Mouse (Mus musculus): Measurements from ENCODE around the gene Ccr9. TPM values are rescaled to one million over a fixed set of nuclear protein-coding genes. Genes with fewer than 3 reads are reported as not detected.

The Ccr9 gene
- not detected for polyA plus RNA-seq (2014; fragmentation: Illumina TruSeq; extraction: RNeasy Lipid Tissue Mini Kit (QIAGEN cat#74804); ENCODE audit: low read depth, low replicate concordance)

DNA sequence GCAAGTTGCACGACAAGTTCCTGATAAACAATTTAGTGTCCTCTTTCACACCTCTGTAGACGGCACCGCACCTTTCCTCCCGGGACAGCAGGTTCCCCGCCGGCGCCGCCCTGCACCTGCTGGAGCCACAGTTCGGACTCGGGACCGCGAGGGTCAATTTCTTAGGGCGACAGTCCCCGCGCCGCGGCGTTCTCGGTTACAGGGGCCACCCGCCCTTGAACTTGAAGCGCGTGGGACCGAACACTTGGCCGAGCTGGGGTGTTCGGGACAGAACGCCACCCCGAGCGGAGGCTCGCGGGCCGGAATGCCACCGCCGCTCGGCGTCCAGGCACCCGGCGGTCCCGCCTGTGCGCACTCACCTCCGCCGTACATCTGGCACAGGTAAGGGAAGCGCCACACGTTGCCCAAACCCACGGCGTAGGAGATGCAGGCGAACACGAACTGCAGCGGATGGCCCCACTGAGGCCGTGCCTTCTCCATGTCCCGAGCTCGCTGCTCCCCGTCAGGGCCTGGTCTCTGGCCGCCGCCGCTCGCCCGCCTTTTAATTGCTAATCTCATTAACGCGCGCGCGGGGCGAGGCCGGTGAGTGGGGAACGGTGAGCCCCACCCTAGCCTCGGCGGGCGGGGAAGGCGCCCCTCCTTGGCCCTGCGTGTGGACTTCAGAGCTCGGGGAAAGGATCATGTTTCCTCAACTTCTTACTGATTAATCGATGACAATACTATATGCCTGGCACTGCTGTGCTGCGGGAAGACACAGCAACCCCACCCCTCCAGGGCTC is at the start of gene Ccr9, which contains the start of gene Slc6a20a:
TSS of gene Ccr9 (plus strand) at position 113 of the 779 bp plus-strand sequence.
TSS of gene Slc6a20a (minus strand) at position 559 of the 779 bp plus-strand sequence.

DNA sequence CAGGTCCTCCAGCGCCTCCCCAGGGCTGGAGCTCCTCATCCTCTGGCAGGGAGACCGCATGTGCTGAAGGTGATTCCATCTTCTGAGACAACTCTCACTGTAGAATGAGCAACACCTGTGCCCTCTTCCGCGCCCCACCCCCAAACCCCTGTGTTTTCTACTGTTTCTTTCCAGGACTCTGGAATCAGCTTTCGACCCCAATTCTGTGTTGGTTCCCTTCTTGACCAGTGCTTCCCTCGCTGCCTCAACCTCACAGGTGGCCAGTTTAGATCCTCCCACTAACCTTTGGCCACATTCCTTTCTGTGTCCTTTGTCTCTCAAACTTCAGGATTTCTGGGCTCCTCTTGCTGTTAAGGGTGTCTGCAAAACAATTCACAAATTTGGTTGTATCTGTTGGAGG is 46.0 kb upstream of the Ccr9 start, which contains the start of gene Slc6a20b:
TSS of gene Slc6a20b (minus strand) at position 285 of the 400 bp plus-strand sequence.

DNA sequence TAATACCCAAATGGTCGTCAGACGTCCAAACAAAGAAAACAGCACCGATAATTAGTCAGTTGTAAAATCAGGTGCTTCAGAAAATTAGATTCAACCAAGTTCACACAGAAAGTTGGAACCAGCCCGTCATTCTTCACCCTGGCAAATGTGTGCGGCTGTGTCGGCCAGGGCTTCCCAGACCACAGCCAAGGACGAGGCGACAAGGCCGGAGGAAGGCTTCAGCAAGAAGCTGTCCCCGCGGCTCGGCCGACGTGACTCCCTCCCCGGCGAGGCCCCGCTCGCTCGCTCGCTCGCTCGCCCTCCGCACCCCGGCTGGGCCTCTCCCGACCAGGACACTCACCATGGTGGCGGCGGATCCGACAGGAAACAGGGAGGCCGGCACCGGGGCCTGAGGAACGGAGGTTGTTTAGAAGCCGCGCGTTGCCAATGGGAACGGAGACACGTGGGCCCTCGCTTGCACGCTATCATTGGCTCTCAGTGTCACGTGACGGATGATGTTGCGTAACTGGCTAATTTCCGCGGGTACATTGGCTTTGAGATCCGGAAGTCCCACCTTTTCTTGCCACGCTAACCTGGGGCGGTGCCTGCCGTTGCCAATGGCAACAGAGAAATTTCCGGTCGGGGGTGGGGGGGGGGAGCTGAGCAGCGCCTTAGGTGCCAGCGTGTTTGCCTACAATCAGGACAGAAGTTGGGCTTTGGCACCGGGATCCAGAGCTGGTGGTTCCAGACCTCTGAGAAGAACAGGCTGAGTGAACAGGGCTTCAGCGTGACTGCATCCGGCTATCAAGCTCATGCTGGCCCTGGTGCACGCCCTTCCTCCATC is 39.2 kb downstream of the Ccr9 start, which contains the start of gene Lztfl1:
TSS of gene Lztfl1 (minus strand) at position 512 of the 823 bp plus-strand sequence.

DNA sequence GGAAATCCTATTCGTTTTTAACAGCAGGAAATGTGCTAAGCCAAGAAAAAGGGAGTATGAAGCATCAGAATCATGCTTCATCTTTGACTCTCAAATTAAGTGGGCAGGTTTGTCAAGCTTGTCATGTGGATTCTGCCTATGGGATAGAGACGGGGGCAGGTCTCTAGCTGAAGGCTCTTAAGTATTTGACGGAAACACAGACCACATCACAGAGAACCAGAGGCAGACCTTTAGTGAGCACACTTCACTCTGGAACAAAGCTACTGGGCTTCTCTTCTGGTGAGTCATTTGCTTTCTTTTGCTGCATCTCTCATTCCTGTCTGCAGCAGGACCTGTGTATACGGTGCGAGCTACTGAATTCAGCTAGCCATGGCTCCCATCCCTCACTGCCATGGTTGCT is 128.0 kb downstream of the Ccr9 start, which contains the start of gene Cxcr6:
TSS of gene Cxcr6 (plus strand) at position 209 of the 400 bp plus-strand sequence.

Other genes starting within 250 kb of the Ccr9 start
- gene Limd1, start 199.7 kb upstream of the Ccr9 start, polyA plus RNA-seq (2014; fragmentation: Illumina TruSeq; extraction: RNeasy Lipid Tissue Mini Kit (QIAGEN cat#74804); ENCODE audit: low read depth, low replicate concordance) = 26.1 TPM
- gene Sacm1l, start 148.7 kb upstream of the Ccr9 start, polyA plus RNA-seq (2014; fragmentation: Illumina TruSeq; extraction: RNeasy Lipid Tissue Mini Kit (QIAGEN cat#74804); ENCODE audit: low read depth, low replicate concordance) = 280 TPM
- 87.2 TPM for gene Slc6a20b, start 45.9 kb upstream of the Ccr9 start, polyA plus RNA-seq (2014; fragmentation: Illumina TruSeq; extraction: RNeasy Lipid Tissue Mini Kit (QIAGEN cat#74804); ENCODE audit: low read depth, low replicate concordance)
- 21.4 TPM for gene Slc6a20a, start 446 bp downstream of the Ccr9 start, polyA plus RNA-seq (2014; fragmentation: Illumina TruSeq; extraction: RNeasy Lipid Tissue Mini Kit (QIAGEN cat#74804); ENCODE audit: low read depth, low replicate concordance)
- gene Lztfl1, start 39.3 kb downstream of the Ccr9 start, polyA plus RNA-seq (2014; fragmentation: Illumina TruSeq; extraction: RNeasy Lipid Tissue Mini Kit (QIAGEN cat#74804); ENCODE audit: low read depth, low replicate concordance) = 111 TPM
- gene Cxcr6, start 128.0 kb downstream of the Ccr9 start, polyA plus RNA-seq (2014; fragmentation: Illumina TruSeq; extraction: RNeasy Lipid Tissue Mini Kit (QIAGEN cat#74804); ENCODE audit: low read depth, low replicate concordance) = 2.0 TPM
- gene Fyco1, start 173.5 kb downstream of the Ccr9 start, polyA plus RNA-seq (2014; fragmentation: Illumina TruSeq; extraction: RNeasy Lipid Tissue Mini Kit (QIAGEN cat#74804); ENCODE audit: low read depth, low replicate concordance) = 19.8 TPM
- 0.57 TPM for gene Xcr1, start 183.6 kb downstream of the Ccr9 start, polyA plus RNA-seq (2014; fragmentation: Illumina TruSeq; extraction: RNeasy Lipid Tissue Mini Kit (QIAGEN cat#74804); ENCODE audit: low read depth, low replicate concordance)

Measured in kidney, adult 10 weeks (tissue).